In the genomic region with DNA sequence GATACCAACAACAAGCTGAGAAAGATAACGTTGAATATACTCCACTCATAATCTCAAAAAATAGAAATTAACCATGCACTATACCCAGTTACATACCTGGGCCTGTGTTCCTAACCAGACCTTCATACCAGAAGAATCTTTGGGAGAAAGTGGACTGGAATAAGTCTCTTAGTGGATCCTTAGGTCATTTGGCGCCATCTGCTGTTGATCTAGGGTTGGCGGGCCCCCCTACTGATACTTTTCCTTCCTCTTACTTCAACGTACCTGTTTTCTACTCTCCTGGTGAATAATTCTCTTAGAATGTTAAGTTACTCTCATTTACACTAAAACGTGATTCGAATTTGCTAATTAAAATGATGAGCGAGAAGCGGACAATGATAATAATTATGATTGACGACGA, we compare ENCODE assay signal across 8 mouse cellular contexts. TPM values are rescaled to one million over a fixed set of nuclear protein-coding genes. Genes with fewer than 3 reads are reported as not detected.
DNase-seq lines count a peak whose midpoint lies in the region; ATAC-seq and TF ChIP-seq lines count a peak whose summit lies in the region.

No protein-coding gene starts in this region.

- no peaks in the 10 kb centered on the region for H3K9me3 ChIP-seq in lung, postnatal 0 days (ENCODE audit: low read length)

- H3K9ac ChIP-seq in lung, postnatal 0 days (replicated peaks; ENCODE audit: low read depth) = no peak overlapping the region

- H3K36me3 ChIP-seq in lung, postnatal 0 days (ENCODE audit: insufficient read depth, low read length) = no peaks in the 10 kb centered on the region

- no peaks in the 10 kb centered on the region for H3K4me1 ChIP-seq in embryonic fibroblast, embryonic 13.5 days (ENCODE audit: control insufficient read depth, insufficient read depth, low read length)
- no peaks in the 10 kb centered on the region for H3K4me1 ChIP-seq in lung, postnatal 0 days (ENCODE audit: insufficient read depth, low read depth, low read length)

- H3K4me3 ChIP-seq in embryonic fibroblast, embryonic 13.5 days (ENCODE audit: insufficient read depth, low read length) = no peak overlapping the region
- H3K4me3 ChIP-seq in lung, postnatal 0 days (ENCODE audit: low read depth, low read length) = no peak overlapping the region

- peak; percentile 21; the same call in 1 of the 2 replicates for TF ChIP-seq CTCF in embryonic fibroblast, embryonic 13.5 days (IDR thresholded peaks at IDR 0.05; ENCODE audit: borderline replicate concordance, insufficient read depth, low read length)
- peak; percentile 72 for TF ChIP-seq CTCF in lung, postnatal 0 days (IDR thresholded peaks at IDR 0.05)

- no peak overlapping the region for H3K27ac ChIP-seq in embryonic fibroblast, embryonic 13.5 days (ENCODE audit: insufficient read depth, low read length)
- no peak overlapping the region for H3K27ac ChIP-seq in lung, postnatal 0 days (ENCODE audit: low read length)

- H3K27me3 ChIP-seq in lung, postnatal 0 days (replicated peaks; ENCODE audit: insufficient read depth, low read length) = no peaks in the 10 kb centered on the region

- WGBS in lung, postnatal 0 days = 28% methylated on average over 10 of the region's 10 CpGs

- no peak for TF ChIP-seq POLR2A in embryonic fibroblast, embryonic 13.5 days (IDR thresholded peaks at IDR 0.05; ENCODE audit: low read depth, low read length)

- DNase-seq in adrenal gland, adult (ENCODE audit: inconsistent age in 2 of 2, low spot score in 1 of 2) = peak; percentile 27 to 78
- DNase-seq in adrenal gland, adult 8-10 months = no peak
- peak; percentile 76 for DNase-seq in testis, postnatal 10 days (ENCODE audit: low spot score)
- no peak for DNase-seq in testis, postnatal 14 days (ENCODE audit: low spot score)
- DNase-seq in kidney, postnatal 10 days = peak; percentile 76
- peak; percentile 67 for DNase-seq in lung, postnatal 0 days (ENCODE audit: low spot score)
- DNase-seq in spleen, postnatal 36 days (ENCODE audit: low spot score in 2 of 2) = peak; percentile 51 to 56

- H3K4me2 ChIP-seq in lung, postnatal 0 days (replicated peaks; ENCODE audit: low read depth, low read length) = no peak overlapping the region

- TF ChIP-seq EP300 in lung, postnatal 0 days (IDR thresholded peaks at IDR 0.05) = no peak

- no peak for ATAC-seq in lung, postnatal 0 days

RNA-seq across cellular contexts. Expression of a gene that starts 35.5 kb away (rescaled TPM):
- total RNA-seq in adrenal gland, adult 8-10 months (2022) = 10 to 100 TPM; 62.0 to 95.7 (median 82.8) TPM
- polyA plus RNA-seq in embryonic fibroblast, embryonic 13.5 days (2011; ENCODE audit: insufficient read length, low read depth, missing spikeins) = 36.1 and 40.0 TPM in 2 replicates
- 28.5 and 29.2 TPM in 2 replicates for polyA plus RNA-seq in lung, postnatal 0 days (2015; fragmentation: Nextera tagmentation; extraction: Ambion mirVana)

Comparison
In these comparisons a context has a peak if more than half of its experiments do, and no peak if none do; other contexts are left out.
1. DNase-seq: peak in adrenal gland, adult (2 of 2), testis, postnatal 10 days (single experiment), kidney, postnatal 10 days (single experiment), lung, postnatal 0 days (single experiment) and spleen, postnatal 36 days (2 of 2); none in adrenal gland, adult 8-10 months (single experiment) and testis, postnatal 14 days (single experiment).